Mouse (Mus musculus): ENCODE data around the gene Mog.
"Not testable (repeated sequence)": the region's sequence is repeated elsewhere in the genome, so short reads cannot be mapped to it uniquely, and the experiment has no call there.

Gene Mog

GRCm38 (mm10) chr17:36992336-36993104 is 30.7 kb downstream of the Mog start:
- DNase-seq, result no peak

- DNase-seq, result not testable (repeated sequence)
These were observed 32.6 kb downstream of the Mog start for GRCm38 (mm10) chr17:36990630-36991029.

- DNase-seq, result no peak
These were observed 33.8 kb downstream of the Mog start, which contains the start of gene H2-M5 for GRCm38 (mm10) chr17:36989437-36989836. H2-M5 (minus strand) TSS chr17:36989537.

GRCm38 (mm10) chr17:36988475-36988874 is 34.7 kb downstream of the Mog start:
- DNase-seq, result no peak

GRCm38 (mm10) chr17:36982253-36983155 is 40.7 kb downstream of the Mog start:
- DNase-seq, result no peak

- DNase-seq, result no peak
These were observed 41.4 kb downstream of the Mog start for GRCm38 (mm10) chr17:36981845-36982244.

GRCm38 (mm10) chr17:36981221-36981813 is 41.9 kb downstream of the Mog start, which contains the start of gene 2410137M14Rik:
2410137M14Rik (minus strand) TSS chr17:36981237.
- DNase-seq, result no peak

GRCm38 (mm10) chr17:36973271-36973787 is 49.9 kb downstream of the Mog start:
- no peak for DNase-seq

GRCm38 (mm10) chr17:36972791-36973190 is 50.4 kb downstream of the Mog start:
- DNase-seq, result no peak

GRCm38 (mm10) chr17:36971172-36971850 is 51.9 kb downstream of the Mog start:
- DNase-seq, result no peak

GRCm38 (mm10) chr17:36970316-36970890 is 52.8 kb downstream of the Mog start:
- no peak for DNase-seq

GRCm38 (mm10) chr17:36966875-36967274 is 56.3 kb downstream of the Mog start:
- DNase-seq, result no peak

- no peak for DNase-seq
These were observed 62.1 kb downstream of the Mog start for GRCm38 (mm10) chr17:36961125-36961524.

Data from kidney, postnatal 14 days (tissue).